Mouse (Mus musculus) liver, embryonic 14.5 days (tissue): ENCODE data around the gene Fgfr2.

ENCODE experiments used
- CTCF ChIP-seq: IDR thresholded peaks from 2 replicates; pipeline ENCODE4 v1.5.1; 2016; ENCODE audit warnings: antibody characterized with exemption, low read depth, control low read depth
- EP300 ChIP-seq: IDR thresholded peaks from 2 replicates; pipeline ENCODE4 v1.6.1; 2016; ENCODE audit warnings: antibody characterized with exemption, low read depth

GRCm38 (mm10) chr7:130303464-130303863, 2819.7 kb downstream of the Fgfr2 start:
- TF ChIP-seq CTCF: no peak
- TF ChIP-seq EP300: no peak
